Mouse (Mus musculus): ENCODE results near the gene Snu13. TPM values are rescaled to one million over a fixed set of nuclear protein-coding genes. Genes with fewer than 3 reads are reported as not detected.

The Snu13 gene
- polyA plus RNA-seq, 1 experiment from 2014 or later = 231 TPM

DNA sequence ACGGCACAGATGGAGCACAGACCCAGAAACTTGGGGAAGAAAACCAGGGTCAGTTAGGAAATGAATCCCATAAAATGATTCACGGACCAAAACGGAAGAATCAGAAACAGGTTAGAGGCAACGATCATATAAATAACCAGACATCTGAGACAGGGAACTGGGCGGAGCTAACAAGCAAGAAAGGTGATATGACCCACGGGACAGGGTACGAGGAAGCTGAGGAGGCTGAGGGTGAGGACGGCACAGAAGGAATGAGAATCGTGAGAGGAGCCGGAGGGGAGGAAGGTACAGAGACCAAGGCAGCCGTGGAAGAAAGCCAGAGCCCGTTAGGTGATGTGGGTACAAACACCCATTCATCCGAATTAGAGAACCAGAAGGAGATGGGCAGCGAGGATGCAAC, 16.5 kb upstream of the Snu13 start:
- ATAC-seq (ENCODE audit: low read depth) = no peak

DNA sequence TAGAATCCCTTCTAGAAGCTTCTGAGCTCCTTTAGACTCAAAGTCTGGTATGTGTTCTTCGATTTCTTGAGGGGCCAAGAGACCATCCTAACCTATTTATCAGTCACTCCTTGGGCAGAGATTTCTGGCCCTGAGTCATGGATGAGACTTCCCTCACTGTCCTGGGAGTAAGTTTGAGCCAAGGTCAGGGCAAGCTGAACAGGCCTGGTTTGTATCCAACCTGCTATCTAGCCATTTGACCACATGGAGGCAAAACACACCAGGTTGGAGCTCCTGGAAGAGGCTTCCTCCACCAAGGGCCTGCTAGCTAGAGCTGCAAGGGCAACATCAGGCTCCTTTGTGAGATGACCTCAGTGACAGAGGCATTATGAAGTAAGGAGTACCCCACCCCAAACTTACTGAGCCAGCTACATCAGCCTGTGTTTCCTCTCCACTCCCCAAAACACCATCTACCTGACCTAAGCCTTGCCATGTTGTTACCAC, 11.4 kb upstream of the Snu13 start, which contains the start of gene 4930407I10Rik:
Gene 4930407I10Rik, plus strand, starts transcription at position 433 of the 483 bp plus-strand sequence.
- no peak within 1 kb of the TSS for H3K4me2 ChIP-seq
- ATAC-seq (ENCODE audit: low read depth) (no peak), DNase-seq (no peak)

More for the DNA sequence above, 16.5 kb upstream of the Snu13 start:
- Histone ChIP-seq H3K9ac (no peak overlapping the region), H3K4me3 (replicated peaks) (no peak overlapping the region), H3K36me3 (no peaks in the 10 kb centered on the region), H3K4me2 (no peak overlapping the region), H3K9me3 (replicated peaks) (no peaks in the 10 kb centered on the region), H3K27me3 (peaks cover 74% of the 10 kb centered on the region), H3K4me1 (replicated peaks) (no peaks in the 10 kb centered on the region), H3K27ac (no peak overlapping the region)
- DNase-seq = no peak
- 57% methylated on average over 14 of the region's 14 CpGs for WGBS (ENCODE audit: insufficient replicate concordance)

DNA sequence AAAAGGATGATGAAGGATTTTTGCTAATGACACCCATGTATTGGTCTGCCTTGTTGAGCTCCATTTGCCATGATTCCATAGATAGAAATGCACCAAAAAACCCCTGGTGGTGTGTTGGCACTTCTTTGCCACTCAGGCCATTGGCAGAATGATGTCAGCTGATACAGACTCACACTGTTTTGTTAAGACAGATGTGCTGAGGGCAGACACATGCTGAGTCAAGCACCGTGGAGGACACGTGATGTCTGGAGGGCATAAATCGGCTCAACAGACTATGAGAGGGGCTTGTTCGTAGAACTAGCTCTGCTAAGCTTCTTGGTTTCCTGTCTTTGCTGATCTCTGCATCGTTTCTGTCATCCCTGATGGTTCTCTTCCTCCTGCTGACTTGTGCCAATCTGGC, 5.1 kb upstream of the Snu13 start:
- Histone ChIP-seq H3K27me3 (peaks cover 22% of the 10 kb centered on the region), H3K9ac (no peak overlapping the region), H3K9me3 (replicated peaks) (no peaks in the 10 kb centered on the region), H3K4me3 (replicated peaks) (no peak overlapping the region), H3K4me1 (replicated peaks) (peaks cover 7% of the 10 kb centered on the region), H3K27ac (no peak overlapping the region), H3K4me2 (no peak overlapping the region), H3K36me3 (no peaks in the 10 kb centered on the region)
- DNase-seq (no peak), ATAC-seq (ENCODE audit: low read depth) (no peak)
- WGBS (ENCODE audit: insufficient replicate concordance) = 52% methylated on average over 5 of the region's 5 CpGs

More for the DNA sequence above, 11.4 kb upstream of the Snu13 start, which contains the start of gene 4930407I10Rik:
- Histone ChIP-seq H3K27me3 (peaks cover 30% of the 10 kb centered on the region), H3K9ac (no peak within 1 kb of the TSS), H3K4me3 (replicated peaks) (no peak within 1 kb of the TSS), H3K36me3 (no peaks in the 10 kb centered on the region), H3K27ac (no peak within 1 kb of the TSS), H3K4me1 (replicated peaks) (no peaks in the 10 kb centered on the region), H3K9me3 (replicated peaks) (no peaks in the 10 kb centered on the region)
- 50% methylated on average over 1 of the region's 1 CpGs for WGBS (ENCODE audit: insufficient replicate concordance)

DNA sequence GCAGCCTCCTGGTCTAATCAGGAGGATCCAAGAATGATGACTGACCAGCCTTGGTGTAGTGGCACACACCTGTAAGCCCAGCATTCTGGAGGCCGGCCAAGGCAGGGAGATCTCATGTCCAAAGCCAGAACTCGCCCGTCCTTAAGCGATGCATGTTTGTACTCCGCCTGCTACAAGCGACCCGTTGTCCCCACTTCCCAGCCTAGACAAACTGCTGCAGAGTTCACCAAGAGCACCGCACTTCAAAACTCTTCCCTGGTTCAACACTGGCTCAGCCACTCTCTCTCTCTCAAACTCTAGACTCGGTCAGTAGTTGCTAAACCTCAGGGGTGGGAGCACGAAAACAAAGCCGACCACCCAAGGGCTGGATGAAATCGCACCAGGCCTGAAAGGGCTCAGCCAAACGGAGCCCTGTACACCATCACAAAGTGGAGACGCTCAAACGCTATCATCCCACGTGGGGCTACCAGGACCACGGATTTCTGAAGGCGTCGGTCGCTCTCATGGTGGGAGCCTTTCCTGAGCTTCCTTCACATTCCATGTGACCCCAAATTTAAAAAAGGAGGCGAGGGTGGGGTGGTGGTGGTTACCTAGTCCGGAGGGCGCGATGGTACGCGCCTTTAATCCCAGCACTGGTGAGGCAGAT, 1.0 kb downstream of the Snu13 start:
- Histone ChIP-seq H3K27ac (peak overlapping the region; percentile 91), H3K4me2 (peak overlapping the region; percentile 90), H3K4me1 (replicated peaks) (peaks cover 37% of the 10 kb centered on the region), H3K4me3 (replicated peaks) (peak overlapping the region; percentile 99), H3K27me3 (peaks cover 17% of the 10 kb centered on the region), H3K9me3 (replicated peaks) (no peaks in the 10 kb centered on the region), H3K9ac (peak overlapping the region; percentile 99), H3K36me3 (peaks cover 27% of the 10 kb centered on the region)
- ATAC-seq (ENCODE audit: low read depth) (peak; percentile 49), DNase-seq (peak; percentile 8)
- WGBS (ENCODE audit: insufficient replicate concordance) = under 1% methylated on average over 26 of the region's 26 CpGs

- Histone ChIP-seq H3K27ac (no peak overlapping the region), H3K36me3 (peaks cover 45% of the 10 kb centered on the region), H3K4me2 (peak overlapping the region; percentile 28), H3K27me3 (peaks cover 6% of the 10 kb centered on the region; the same call in 1 of the 2 replicates), H3K9ac (peak overlapping the region; percentile 27; the same call in 1 of the 2 replicates), H3K9me3 (replicated peaks) (no peaks in the 10 kb centered on the region), H3K4me1 (replicated peaks) (peaks cover 37% of the 10 kb centered on the region), H3K4me3 (replicated peaks) (no peak overlapping the region)
- WGBS (ENCODE audit: insufficient replicate concordance) = 94% methylated on average over 7 of the region's 7 CpGs
- ATAC-seq (ENCODE audit: low read depth) (no peak), DNase-seq (no peak)
Observed at GRCm38 (mm10) chr15:82044166-82044784, 3.1 kb downstream of the Snu13 start.

DNA sequence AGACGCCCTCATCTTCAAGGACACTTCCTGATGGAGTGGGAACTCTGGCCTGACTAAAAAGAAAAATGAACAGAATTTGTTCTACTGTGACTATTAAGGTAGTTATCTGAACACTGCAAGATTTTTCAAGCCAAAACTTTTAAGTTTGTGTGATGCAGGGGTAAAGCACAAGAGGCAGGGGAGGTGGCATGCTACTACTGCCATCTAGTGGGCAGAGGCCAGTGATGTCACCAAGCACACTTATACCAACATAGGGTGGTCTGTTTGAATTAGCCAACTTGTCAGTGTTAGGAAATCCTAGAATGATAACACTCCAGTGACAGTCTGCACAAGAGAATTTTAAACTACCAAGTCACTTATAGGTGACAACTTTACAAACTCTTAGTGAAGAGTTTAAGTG, 6.7 kb downstream of the Snu13 start:
- Histone ChIP-seq H3K9ac (no peak overlapping the region), H3K27me3 (no peaks in the 10 kb centered on the region), H3K4me3 (replicated peaks) (no peak overlapping the region), H3K4me2 (no peak overlapping the region), H3K9me3 (replicated peaks) (no peaks in the 10 kb centered on the region), H3K36me3 (peaks cover 80% of the 10 kb centered on the region), H3K27ac (no peak overlapping the region), H3K4me1 (replicated peaks) (peaks cover 17% of the 10 kb centered on the region)
- 80% methylated on average over 1 of the region's 1 CpGs for WGBS (ENCODE audit: insufficient replicate concordance)
- DNase-seq (peak; percentile 23), ATAC-seq (ENCODE audit: low read depth) (peak; percentile 58; the same call in 1 of the 2 replicates)

DNA sequence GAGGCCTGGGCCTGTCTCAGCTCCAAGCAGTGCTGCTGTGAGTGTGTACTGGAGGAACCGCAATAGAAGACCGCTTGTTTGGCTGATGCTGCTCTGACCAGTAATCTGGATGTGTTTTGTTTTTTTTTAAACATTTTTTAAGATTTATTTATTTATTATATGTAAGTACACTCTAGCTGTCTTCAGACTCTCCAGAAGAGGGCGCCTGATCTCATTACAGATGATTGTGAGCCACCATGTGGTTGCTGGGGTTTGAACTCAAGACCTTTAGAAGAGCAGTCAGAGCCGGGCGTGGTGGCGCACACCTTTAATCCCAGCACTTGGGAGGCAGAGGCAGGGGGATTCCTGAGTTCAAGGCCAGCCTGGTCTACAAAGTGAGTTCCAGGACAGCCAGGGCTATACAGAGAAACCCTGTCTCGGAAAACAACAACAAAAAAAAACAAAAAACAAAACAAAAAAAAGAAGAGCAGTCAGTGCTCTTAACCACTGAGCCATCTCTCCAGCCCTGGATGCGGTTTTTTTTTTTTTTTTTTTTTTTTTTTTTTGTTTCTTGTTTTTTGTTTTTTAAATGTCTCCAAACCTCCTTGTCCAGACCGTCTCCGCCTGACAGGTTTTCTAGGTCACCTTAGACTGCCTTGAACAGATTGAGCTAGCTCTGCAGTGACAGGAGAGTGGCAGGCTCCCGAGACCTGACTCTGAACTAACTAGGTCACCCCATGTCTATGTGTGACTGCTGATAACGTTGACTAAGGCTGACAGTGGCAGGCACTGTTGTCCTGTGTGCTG, 11.3 kb downstream of the Snu13 start:
- H3K4me3 ChIP-seq (replicated peaks) = no peak overlapping the region
- no peak for ATAC-seq (ENCODE audit: low read depth)
- H3K9me3 ChIP-seq (replicated peaks) = no peaks in the 10 kb centered on the region
- 68% methylated on average over 12 of the region's 12 CpGs for WGBS (ENCODE audit: insufficient replicate concordance)
- H3K4me2 ChIP-seq = no peak overlapping the region
- H3K9ac ChIP-seq = no peak overlapping the region
- H3K36me3 ChIP-seq = peaks cover 93% of the 10 kb centered on the region
- DNase-seq = peak; percentile 29
- H3K4me1 ChIP-seq (replicated peaks) = no peaks in the 10 kb centered on the region
- H3K27me3 ChIP-seq = no peaks in the 10 kb centered on the region
- H3K27ac ChIP-seq = no peak overlapping the region

- H3K4me2 ChIP-seq = no peak within 1 kb of the TSS
- DNase-seq (no peak), ATAC-seq (ENCODE audit: low read depth) (no peak)
- no peak within 1 kb of the TSS for H3K4me3 ChIP-seq (replicated peaks)
- no peaks in the 10 kb centered on the region for H3K9me3 ChIP-seq (replicated peaks)
- peaks cover 4% of the 10 kb centered on the region; the same call in 1 of the 2 replicates for H3K4me1 ChIP-seq (replicated peaks)
- WGBS (ENCODE audit: insufficient replicate concordance) = 85% methylated on average over 4 of the region's 4 CpGs
- no peak within 1 kb of the TSS for H3K27ac ChIP-seq
- peaks cover 94% of the 10 kb centered on the region for H3K36me3 ChIP-seq
- no peak within 1 kb of the TSS for H3K9ac ChIP-seq
- H3K27me3 ChIP-seq = no peaks in the 10 kb centered on the region
Observed at GRCm38 (mm10) chr15:82033762-82034161, 13.6 kb downstream of the Snu13 start, which contains the start of gene Desi1. TSS of gene Desi1 (minus strand) at chr15:82033862.

- H3K9ac ChIP-seq = no peak overlapping the region
- H3K4me1 ChIP-seq (replicated peaks) = peaks cover 4% of the 10 kb centered on the region; the same call in 1 of the 2 replicates
- ATAC-seq (ENCODE audit: low read depth) (no peak), DNase-seq (no peak)
- no peaks in the 10 kb centered on the region for H3K27me3 ChIP-seq
- H3K4me2 ChIP-seq = no peak overlapping the region
- WGBS (ENCODE audit: insufficient replicate concordance) = 80% methylated on average over 7 of the region's 7 CpGs
- H3K9me3 ChIP-seq (replicated peaks) = no peaks in the 10 kb centered on the region
- no peak overlapping the region for H3K27ac ChIP-seq
- H3K4me3 ChIP-seq (replicated peaks) = no peak overlapping the region
- peaks cover 93% of the 10 kb centered on the region for H3K36me3 ChIP-seq
Observed at GRCm38 (mm10) chr15:82032386-82032785, 15.0 kb downstream of the Snu13 start.

GRCm38 (mm10) chr15:82027726-82028125, 19.7 kb downstream of the Snu13 start:
- ATAC-seq (ENCODE audit: low read depth) = no peak
- 87% methylated on average over 7 of the region's 7 CpGs for WGBS (ENCODE audit: insufficient replicate concordance)

DNA sequence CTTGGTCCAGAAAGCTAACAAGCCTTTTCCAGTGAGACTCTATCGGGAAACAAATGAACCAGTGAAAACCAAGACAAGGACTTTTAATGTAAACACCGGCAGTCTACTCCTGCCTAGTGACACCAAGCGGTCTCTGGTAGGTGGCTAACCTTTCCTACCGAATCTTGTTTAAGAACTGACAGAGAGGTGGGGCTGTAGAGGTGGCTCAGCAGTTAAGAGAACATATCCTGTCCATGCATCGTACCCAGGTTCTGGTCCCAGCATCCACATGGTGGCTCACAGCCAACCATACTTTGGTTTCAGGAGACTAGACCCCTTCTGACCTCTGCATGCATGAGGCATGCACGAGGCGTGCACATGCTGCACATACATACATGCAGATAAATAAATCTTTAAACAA, 20.1 kb downstream of the Snu13 start:
- H3K9me3 ChIP-seq (replicated peaks) = no peaks in the 10 kb centered on the region
- 88% methylated on average over 7 of the region's 7 CpGs for WGBS (ENCODE audit: insufficient replicate concordance)
- DNase-seq = no peak
- H3K4me3 ChIP-seq (replicated peaks) = no peak overlapping the region
- no peak overlapping the region for H3K9ac ChIP-seq
- H3K27me3 ChIP-seq = no peaks in the 10 kb centered on the region
- peaks cover 4% of the 10 kb centered on the region; the same call in 1 of the 2 replicates for H3K4me1 ChIP-seq (replicated peaks)
- peaks cover 98% of the 10 kb centered on the region for H3K36me3 ChIP-seq
- ATAC-seq (ENCODE audit: low read depth) = no peak
- no peak overlapping the region for H3K4me2 ChIP-seq
- H3K27ac ChIP-seq = no peak overlapping the region

More at GRCm38 (mm10) chr15:82027726-82028125, 19.7 kb downstream of the Snu13 start:
- H3K4me1 ChIP-seq (replicated peaks) = peaks cover 4% of the 10 kb centered on the region; the same call in 1 of the 2 replicates
- H3K4me2 ChIP-seq = no peak overlapping the region
- no peaks in the 10 kb centered on the region for H3K9me3 ChIP-seq (replicated peaks)
- peaks cover 98% of the 10 kb centered on the region for H3K36me3 ChIP-seq
- H3K27me3 ChIP-seq = no peaks in the 10 kb centered on the region
- H3K4me3 ChIP-seq (replicated peaks) = no peak overlapping the region
- DNase-seq = no peak
- H3K27ac ChIP-seq = no peak overlapping the region
- H3K9ac ChIP-seq = no peak overlapping the region
